Mouse (Mus musculus) kidney, adult 2 months (tissue): ENCODE data around the gene Proser2.

Source experiments
- CTCF ChIP-seq: fragments of 200-500 bp; conservative IDR thresholded peaks from 2 replicates; pipeline ENCODE4 v1.5.1; 2011; ENCODE audit warnings: low read depth, mild to moderate bottlenecking, control low read depth, low read length, moderate library complexity, mixed read lengths; ENCODE audit not compliant: insufficient read depth, insufficient read length
- POLR2A ChIP-seq: fragments of 200-500 bp; IDR thresholded peaks from one replicate; pipeline ENCODE4 v1.6.1; 2011; ENCODE audit warnings: low read depth, low read length, control low read depth

- TF ChIP-seq CTCF (no peak), POLR2A (no peak)
Observed at GRCm38 (mm10) chr2:6142915-6143654, 13.1 kb upstream of the Proser2 start.
